In the genomic region with DNA sequence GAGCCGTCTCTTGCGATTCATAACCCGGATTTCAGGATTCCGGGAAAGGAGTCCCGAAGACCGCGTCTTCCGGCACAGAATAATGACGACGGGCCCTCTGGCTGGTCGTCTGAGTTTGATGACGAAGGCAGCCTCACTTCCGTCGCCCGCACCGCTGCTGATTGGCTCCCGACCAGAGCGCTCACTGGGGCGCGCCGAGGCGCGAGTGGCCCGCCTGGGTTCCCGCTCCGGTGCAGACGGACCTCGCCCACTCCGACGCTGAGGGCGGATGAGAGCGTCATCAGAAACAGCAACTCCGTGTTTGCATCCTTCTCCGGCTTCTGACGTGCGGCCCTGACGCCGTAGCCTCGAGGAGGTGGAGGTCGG, we compare ENCODE assay signal across 8 mouse cellular contexts. TPM values are rescaled to one million over a fixed set of nuclear protein-coding genes. Genes with fewer than 3 reads are reported as not detected.
DNase-seq lines count a peak whose midpoint lies in the region; ATAC-seq and TF ChIP-seq lines count a peak whose summit lies in the region.

Gene Stk19 (minus strand): TSS at position 90 of the 366 bp plus-strand sequence.
Gene Dxo (plus strand): TSS at position 164 of the 366 bp plus-strand sequence.

- peak; percentile 96 for DNase-seq in 3134 (ENCODE audit: extremely low read depth, insufficient read length, low spot score)
- peak; percentile 97 for DNase-seq in adrenal gland, postnatal 36 days
- peak; percentile 97 for DNase-seq in heart, adult 18-20 months
- DNase-seq in kidney, adult 2 months = peak; percentile 98
- DNase-seq in spleen, adult 2 months (ENCODE audit: low read depth in 1 of 2, low spot score in 2 of 2) = peak; percentile 89 to 90

- peak within 1 kb of the TSS; percentile 86 for H3K9ac ChIP-seq in embryonic facial prominence, embryonic 13.5 days
- H3K9ac ChIP-seq in limb, embryonic 12.5 days (replicated peaks) = peak within 1 kb of the TSS; percentile 79
- peak within 1 kb of the TSS; percentile 70 for H3K9ac ChIP-seq in midbrain, embryonic 15.5 days

- ATAC-seq in embryonic facial prominence, embryonic 13.5 days (ENCODE audit: insufficient number of reproducible peaks, insufficient read depth, low FRiP score, low TSS enrichment, low read depth) = peak; percentile 86
- peak; percentile 86 for ATAC-seq in limb, embryonic 12.5 days (ENCODE audit: insufficient number of reproducible peaks, insufficient read depth, low FRiP score, low TSS enrichment, low read depth)
- ATAC-seq in midbrain, embryonic 15.5 days (replicated peaks) = peak; percentile 93

- peak; percentile 71 for TF ChIP-seq POLR2A in kidney, adult 2 months (IDR thresholded peaks at IDR 0.05; ENCODE audit: low read depth, low read length)
- peak; percentile 68 for TF ChIP-seq POLR2A in spleen, adult 2 months (IDR thresholded peaks at IDR 0.05; ENCODE audit: low read depth, low read length)

- TF ChIP-seq CTCF in kidney, adult 2 months (conservative IDR thresholded peaks at IDR 0.05; ENCODE audit: insufficient read depth, insufficient read length, low read depth, low read length) = no peak
- no peak for TF ChIP-seq CTCF in spleen, adult 2 months (IDR thresholded peaks at IDR 0.05; ENCODE audit: extremely low read depth, insufficient read depth, insufficient read length, insufficient replicate concordance)

- no peaks in the 10 kb centered on the region for H3K27me3 ChIP-seq in embryonic facial prominence, embryonic 13.5 days
- H3K27me3 ChIP-seq in kidney, adult 2 months (replicated peaks; ENCODE audit: control insufficient read depth, insufficient read depth, low read length) = no peaks in the 10 kb centered on the region
- no peaks in the 10 kb centered on the region for H3K27me3 ChIP-seq in limb, embryonic 12.5 days
- no peaks in the 10 kb centered on the region for H3K27me3 ChIP-seq in midbrain, embryonic 15.5 days (replicated peaks)
- H3K27me3 ChIP-seq in spleen, adult 2 months (ENCODE audit: control insufficient read depth, insufficient read depth, low read length) = no peaks in the 10 kb centered on the region

- H3K4me2 ChIP-seq in embryonic facial prominence, embryonic 13.5 days = peak within 1 kb of the TSS; percentile 92
- peak within 1 kb of the TSS; percentile 99 for H3K4me2 ChIP-seq in limb, embryonic 12.5 days
- peak within 1 kb of the TSS; percentile 98 for H3K4me2 ChIP-seq in midbrain, embryonic 15.5 days

- WGBS in embryonic facial prominence, embryonic 13.5 days = under 1% methylated on average over 40 of the region's 40 CpGs
- under 1% methylated on average over 40 of the region's 40 CpGs for WGBS in kidney, adult 2 months
- under 1% methylated on average over 40 of the region's 40 CpGs for WGBS in limb, embryonic 12.5 days
- WGBS in midbrain, embryonic 15.5 days = under 1% methylated on average over 40 of the region's 40 CpGs
- under 1% methylated on average over 40 of the region's 40 CpGs for WGBS in spleen, adult 2 months

- H3K9me3 ChIP-seq in embryonic facial prominence, embryonic 13.5 days = no peaks in the 10 kb centered on the region
- no peaks in the 10 kb centered on the region for H3K9me3 ChIP-seq in limb, embryonic 12.5 days
- H3K9me3 ChIP-seq in midbrain, embryonic 15.5 days = no peaks in the 10 kb centered on the region

- H3K36me3 ChIP-seq in embryonic facial prominence, embryonic 13.5 days = peaks cover 56% of the 10 kb centered on the region
- no peaks in the 10 kb centered on the region; the same call in 1 of the 2 replicates for H3K36me3 ChIP-seq in kidney, adult 2 months (ENCODE audit: control insufficient read depth, insufficient read depth, low read length)
- H3K36me3 ChIP-seq in limb, embryonic 12.5 days = peaks cover 61% of the 10 kb centered on the region
- H3K36me3 ChIP-seq in midbrain, embryonic 15.5 days (replicated peaks) = peaks cover 33% of the 10 kb centered on the region
- peaks cover 19% of the 10 kb centered on the region for H3K36me3 ChIP-seq in spleen, adult 2 months (ENCODE audit: control insufficient read depth, insufficient read depth, low read length)

- H3K27ac ChIP-seq in embryonic facial prominence, embryonic 13.5 days = peak within 1 kb of the TSS; percentile 85
- peak within 1 kb of the TSS; percentile 24 for H3K27ac ChIP-seq in kidney, adult 2 months (ENCODE audit: insufficient read depth, low read depth, low read length)
- peak within 1 kb of the TSS; percentile 64; the same call in 1 of the 2 replicates for H3K27ac ChIP-seq in limb, embryonic 12.5 days
- peak within 1 kb of the TSS; percentile 84 for H3K27ac ChIP-seq in midbrain, embryonic 15.5 days
- H3K27ac ChIP-seq in spleen, adult 2 months (ENCODE audit: insufficient read depth, low read length) = peak within 1 kb of the TSS; percentile 79

- peaks cover 22% of the 10 kb centered on the region for H3K4me1 ChIP-seq in embryonic facial prominence, embryonic 13.5 days
- peaks cover 10% of the 10 kb centered on the region for H3K4me1 ChIP-seq in kidney, adult 2 months (ENCODE audit: control insufficient read depth, insufficient read depth, low read length)
- H3K4me1 ChIP-seq in limb, embryonic 12.5 days (replicated peaks) = peaks cover 28% of the 10 kb centered on the region
- H3K4me1 ChIP-seq in midbrain, embryonic 15.5 days = peaks cover 31% of the 10 kb centered on the region
- peaks cover 14% of the 10 kb centered on the region for H3K4me1 ChIP-seq in spleen, adult 2 months (ENCODE audit: control insufficient read depth, insufficient read depth, insufficient read length)

- peak within 1 kb of the TSS; percentile 84 for H3K4me3 ChIP-seq in embryonic facial prominence, embryonic 13.5 days
- H3K4me3 ChIP-seq in kidney, adult 2 months (ENCODE audit: insufficient read depth, low read depth, low read length) = peak within 1 kb of the TSS; percentile 73
- peak within 1 kb of the TSS; percentile 79 for H3K4me3 ChIP-seq in limb, embryonic 12.5 days (replicated peaks)
- H3K4me3 ChIP-seq in midbrain, embryonic 15.5 days = peak within 1 kb of the TSS; percentile 87
- peak within 1 kb of the TSS; percentile 70 for H3K4me3 ChIP-seq in spleen, adult 2 months (ENCODE audit: extremely low read depth, insufficient read depth, insufficient read length)

RNA-seq across cellular contexts. Expression of gene Stk19, which starts in this region (rescaled TPM):
- total RNA-seq in adrenal gland, postnatal 36 days (2021) = 10 to 100 TPM; 35.8 to 57.5 TPM
- 25.4 and 29.4 TPM in 2 replicates for polyA plus RNA-seq in embryonic facial prominence, embryonic 13.5 days (2015; fragmentation: Nextera tagmentation; extraction: Ambion mirVana)
- 1 to 10 TPM; 8.5 to 9.5 TPM for total RNA-seq in heart, adult 18-20 months (2021)
- 35.7 and 36.7 TPM in 2 replicates for polyA plus RNA-seq in kidney, adult 2 months (2012; rRNA removed)
- polyA plus RNA-seq in limb, embryonic 12.5 days (2016; fragmentation: Nextera tagmentation; extraction: Ambion mirVana) = 24.9 and 26.2 TPM in 2 replicates
- 41.2 and 50.4 TPM in 2 replicates for polyA plus RNA-seq in midbrain, embryonic 15.5 days (2015; fragmentation: Nextera tagmentation; extraction: Ambion mirVana)
- 31.6 and 37.7 TPM in 2 replicates for polyA plus RNA-seq in spleen, adult 2 months (2012; rRNA removed)

RNA-seq across cellular contexts. Expression of gene Dxo, which starts in this region (rescaled TPM):
- 10 to 100 TPM; 66.9 to 67.3 TPM for total RNA-seq in adrenal gland, postnatal 36 days (2021)
- polyA plus RNA-seq in embryonic facial prominence, embryonic 13.5 days (2015; fragmentation: Nextera tagmentation; extraction: Ambion mirVana) = 66.3 and 75.1 TPM in 2 replicates
- 10 to 100 TPM in 1 of 2 experiments, 1 to 10 TPM in 1; 9.8 to 13.3 TPM for total RNA-seq in heart, adult 18-20 months (2021)
- 52.6 and 59.2 TPM in 2 replicates for polyA plus RNA-seq in kidney, adult 2 months (2012; rRNA removed)
- polyA plus RNA-seq in limb, embryonic 12.5 days (2016; fragmentation: Nextera tagmentation; extraction: Ambion mirVana) = 70.8 and 81.7 TPM in 2 replicates
- 75.0 and 79.1 TPM in 2 replicates for polyA plus RNA-seq in midbrain, embryonic 15.5 days (2015; fragmentation: Nextera tagmentation; extraction: Ambion mirVana)
- 54.2 and 68.3 TPM in 2 replicates for polyA plus RNA-seq in spleen, adult 2 months (2012; rRNA removed)

Comparison
In these comparisons a context has a peak if more than half of its experiments do, and no peak if none do; other contexts are left out.
1. Peak in every context shown above with its lines: DNase-seq, ATAC-seq, H3K4me3 ChIP-seq and H3K27ac ChIP-seq.
2. RNA of gene Dxo (total RNA-seq): 66.9 to 67.3 TPM in adrenal gland, postnatal 36 days; 9.8 to 13.3 TPM in heart, adult 18-20 months; every median in the first group is over 4 times any median in the second.
3. H3K27ac ChIP-seq: peak in every context shown above with its lines; median percentile 85 in embryonic facial prominence, embryonic 13.5 days; 84 in midbrain, embryonic 15.5 days; 79 in spleen, adult 2 months; 64 in limb, embryonic 12.5 days; 24 in kidney, adult 2 months.